Mouse (Mus musculus): ENCODE measurements around the gene Dph5. TPM values are rescaled to one million over a fixed set of nuclear protein-coding genes. Genes with fewer than 3 reads are reported as not detected.
"Not testable (repeated sequence)": the region's sequence is repeated elsewhere in the genome, so short reads cannot be mapped to it uniquely, and the experiment has no call there.

Dph5 gene
- polyA plus RNA-seq, 1 experiment, result 12.3 TPM

DNA sequence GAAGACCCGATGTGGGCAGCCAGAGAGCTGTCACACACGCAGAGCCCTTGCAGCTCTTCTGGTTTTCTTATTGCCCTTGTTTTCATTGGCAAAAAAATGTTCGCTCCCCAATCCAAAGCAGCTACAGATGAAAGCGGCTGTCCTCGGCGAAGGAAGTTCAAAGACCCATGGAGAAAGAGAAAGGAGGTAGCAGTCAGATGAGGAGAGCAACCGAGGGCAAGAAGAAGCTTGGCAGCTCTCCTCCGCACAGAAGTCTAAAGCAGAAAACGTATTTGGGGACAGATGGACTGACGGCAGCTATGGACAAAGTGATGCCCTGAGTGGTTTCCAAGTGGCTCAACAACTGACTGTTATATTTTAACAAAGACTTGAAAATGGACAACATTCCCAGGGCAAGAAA, 32.1 kb upstream of the Dph5 start:
- Histone ChIP-seq H3K27ac (ENCODE audit: control insufficient read depth, insufficient read depth, low read depth, low read length, poor library complexity) (no peak overlapping the region), H3K4me1 (ENCODE audit: control insufficient read depth, insufficient read depth, low read length) (no peaks in the 10 kb centered on the region), H3K4me3 (replicated peaks; ENCODE audit: control insufficient read depth, low read depth, low read length) (no peak overlapping the region)
- 84% methylated on average over 10 of the region's 10 CpGs for WGBS
- TF ChIP-seq CTCF (IDR thresholded peaks at IDR 0.05; ENCODE audit: control insufficient read depth, insufficient read depth, low read length) (no peak), POLR2A (IDR thresholded peaks at IDR 0.05; ENCODE audit: borderline replicate concordance, control insufficient read depth, low read depth, low read length) (no peak)

DNA sequence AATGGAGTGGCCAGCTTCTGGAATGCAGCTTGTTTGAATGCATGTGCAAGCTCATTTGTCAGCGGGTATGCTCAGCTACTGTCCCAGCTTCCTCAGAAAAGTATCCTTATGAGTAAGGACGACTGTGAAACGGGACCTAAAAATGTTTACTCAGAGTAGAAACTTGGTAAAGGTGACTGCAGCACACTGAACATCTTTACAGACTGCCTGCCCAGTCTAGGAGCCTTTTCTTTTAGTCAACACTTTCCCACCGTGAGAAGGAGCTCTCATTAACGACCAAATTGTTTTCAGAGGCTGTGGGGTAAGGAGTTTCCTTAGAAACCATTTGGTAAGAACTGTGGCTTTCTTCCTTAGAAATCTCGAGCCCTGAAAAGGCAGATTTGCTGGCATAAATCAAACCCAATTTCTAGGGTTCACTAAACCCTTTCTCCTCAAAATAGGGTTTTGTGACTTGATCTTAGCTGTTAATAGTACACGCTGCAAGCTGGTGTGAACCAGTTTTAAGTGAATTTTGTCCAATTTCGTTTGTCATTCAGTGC, 31.1 kb upstream of the Dph5 start:
- WGBS, result 49% methylated on average over 8 of the region's 8 CpGs
- H3K4me1 ChIP-seq (ENCODE audit: control insufficient read depth, insufficient read depth, low read length), result no peaks in the 10 kb centered on the region
- TF ChIP-seq CTCF (IDR thresholded peaks at IDR 0.05; ENCODE audit: control insufficient read depth, insufficient read depth, low read length), result no peak
- H3K4me3 ChIP-seq (replicated peaks; ENCODE audit: control insufficient read depth, low read depth, low read length), result no peak overlapping the region
- H3K27ac ChIP-seq (ENCODE audit: control insufficient read depth, insufficient read depth, low read depth, low read length, poor library complexity), result no peak overlapping the region

DNA sequence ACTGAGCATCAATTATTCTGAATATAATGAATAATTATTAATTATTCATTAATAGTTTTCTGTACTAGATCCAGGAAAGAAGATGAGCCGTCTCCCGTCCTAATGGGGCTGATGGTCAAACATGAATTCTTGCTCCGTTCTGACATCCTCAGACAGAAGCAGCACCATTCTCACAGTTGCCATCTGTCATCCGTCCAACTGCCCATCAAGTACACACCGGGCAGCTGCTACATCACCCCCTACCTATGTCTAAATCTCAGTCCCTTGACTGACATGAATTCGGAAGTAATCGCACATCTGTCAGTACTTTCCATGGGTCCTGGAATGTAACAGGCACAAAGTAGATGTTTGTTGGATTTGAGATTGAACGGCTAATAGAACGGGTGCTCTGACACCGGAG, 30.2 kb upstream of the Dph5 start:
- WGBS, result 91% methylated on average over 10 of the region's 10 CpGs

DNA sequence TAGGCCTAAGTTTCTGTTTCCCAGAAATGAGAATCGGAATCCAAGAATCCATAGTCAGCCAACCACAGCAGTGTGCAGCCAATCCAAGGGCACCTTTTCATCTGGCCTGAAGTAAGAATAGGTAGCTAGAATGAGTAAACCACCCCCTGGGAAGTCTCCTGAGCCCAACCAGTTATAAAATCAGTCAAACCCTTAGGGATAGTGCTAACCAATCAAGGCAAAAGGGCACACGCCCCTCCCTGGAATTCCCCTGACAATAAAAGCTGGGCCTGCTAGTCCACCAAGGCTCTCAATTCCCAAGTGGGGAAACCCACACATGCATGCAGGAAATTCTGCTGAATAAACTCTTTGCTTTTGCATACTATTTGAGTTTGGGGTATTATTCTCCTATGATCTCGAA, 28.8 kb upstream of the Dph5 start:
- Histone ChIP-seq H3K4me3 (replicated peaks; ENCODE audit: control insufficient read depth, low read depth, low read length) (no peak overlapping the region), H3K27ac (ENCODE audit: control insufficient read depth, insufficient read depth, low read depth, low read length, poor library complexity) (no peak overlapping the region), H3K4me1 (ENCODE audit: control insufficient read depth, insufficient read depth, low read length) (no peaks in the 10 kb centered on the region)
- 82% methylated on average over 3 of the region's 3 CpGs for WGBS
- TF ChIP-seq POLR2A (IDR thresholded peaks at IDR 0.05; ENCODE audit: borderline replicate concordance, control insufficient read depth, low read depth, low read length), result no peak
- no peak for TF ChIP-seq CTCF (IDR thresholded peaks at IDR 0.05; ENCODE audit: control insufficient read depth, insufficient read depth, low read length)

More for the DNA sequence above, 30.2 kb upstream of the Dph5 start:
- Histone ChIP-seq H3K27ac (ENCODE audit: control insufficient read depth, insufficient read depth, low read depth, low read length, poor library complexity) (no peak overlapping the region), H3K4me3 (replicated peaks; ENCODE audit: control insufficient read depth, low read depth, low read length) (no peak overlapping the region), H3K4me1 (ENCODE audit: control insufficient read depth, insufficient read depth, low read length) (no peaks in the 10 kb centered on the region)
- TF ChIP-seq POLR2A (IDR thresholded peaks at IDR 0.05; ENCODE audit: borderline replicate concordance, control insufficient read depth, low read depth, low read length), result no peak
- TF ChIP-seq CTCF (IDR thresholded peaks at IDR 0.05; ENCODE audit: control insufficient read depth, insufficient read depth, low read length), result no peak

DNA sequence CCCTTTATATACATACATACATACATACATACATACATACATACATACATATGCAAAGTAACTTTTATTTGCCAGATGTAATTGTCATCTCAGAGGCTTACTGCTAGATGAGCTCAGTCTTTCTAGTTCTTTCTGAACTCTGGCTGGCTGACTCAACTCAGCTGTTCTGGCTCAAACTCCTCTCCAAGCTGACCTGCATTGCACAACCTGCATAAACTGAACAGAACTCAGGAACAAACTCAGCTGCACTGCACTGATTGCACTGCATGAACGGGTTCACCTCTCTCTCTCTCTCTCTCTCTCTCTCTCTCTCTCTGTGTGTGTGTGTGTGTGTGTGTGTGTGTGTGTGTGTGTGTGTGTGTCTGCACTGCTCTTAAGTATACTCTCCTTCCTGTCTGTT, 26.9 kb upstream of the Dph5 start:
- not testable (repeated sequence) for H3K4me3 ChIP-seq (replicated peaks; ENCODE audit: control insufficient read depth, low read depth, low read length); H3K27ac ChIP-seq (ENCODE audit: control insufficient read depth, insufficient read depth, low read depth, low read length, poor library complexity); H3K4me1 ChIP-seq (ENCODE audit: control insufficient read depth, insufficient read depth, low read length)
- 68% methylated on average over 1 of the region's 1 CpGs for WGBS

DNA sequence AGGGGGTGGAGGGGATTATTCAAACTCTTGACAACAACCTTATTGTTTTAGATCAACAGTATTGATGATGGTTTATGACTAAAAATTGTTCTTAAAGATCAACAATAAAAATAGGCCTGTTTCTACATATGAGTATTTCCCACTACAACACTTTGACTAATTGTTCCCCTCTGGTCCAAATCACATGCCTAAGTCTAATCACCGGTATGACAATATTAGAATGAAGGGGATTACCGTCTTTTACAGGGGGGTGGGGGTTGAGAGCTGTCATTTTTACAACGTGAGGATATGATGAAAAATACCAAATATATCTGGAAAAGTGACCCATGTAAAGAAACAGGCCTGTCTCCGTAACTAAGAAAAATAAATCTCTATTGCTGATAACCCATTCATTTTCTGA, 24.1 kb upstream of the Dph5 start:
- TF ChIP-seq CTCF (IDR thresholded peaks at IDR 0.05; ENCODE audit: control insufficient read depth, insufficient read depth, low read length), result no peak
- no peak for TF ChIP-seq POLR2A (IDR thresholded peaks at IDR 0.05; ENCODE audit: borderline replicate concordance, control insufficient read depth, low read depth, low read length)
- Histone ChIP-seq H3K4me1 (ENCODE audit: control insufficient read depth, insufficient read depth, low read length) (no peaks in the 10 kb centered on the region), H3K4me3 (replicated peaks; ENCODE audit: control insufficient read depth, low read depth, low read length) (no peak overlapping the region), H3K27ac (ENCODE audit: control insufficient read depth, insufficient read depth, low read depth, low read length, poor library complexity) (no peak overlapping the region)
- WGBS, result 80% methylated on average over 4 of the region's 4 CpGs

DNA sequence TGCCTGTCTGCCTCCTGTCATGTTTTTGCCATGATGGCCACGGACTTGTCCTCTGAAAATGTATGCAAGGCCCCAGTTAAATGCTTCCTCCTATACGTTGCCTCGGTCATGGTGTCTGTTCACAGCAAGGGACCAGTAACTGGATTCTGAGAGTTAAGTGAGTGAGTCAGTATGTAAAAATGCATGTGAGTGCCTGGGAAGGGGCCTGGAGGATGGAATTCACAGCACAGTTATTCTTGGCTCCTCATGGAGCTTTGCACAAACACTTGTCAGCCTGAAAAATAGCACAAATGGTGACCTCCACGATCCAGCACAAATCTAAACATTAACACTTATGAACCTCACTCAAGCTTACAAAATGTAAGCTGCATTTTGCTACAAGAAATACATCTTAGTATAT, 20.5 kb upstream of the Dph5 start:
- Histone ChIP-seq H3K27ac (ENCODE audit: control insufficient read depth, insufficient read depth, low read depth, low read length, poor library complexity) (no peak overlapping the region), H3K4me1 (ENCODE audit: control insufficient read depth, insufficient read depth, low read length) (no peaks in the 10 kb centered on the region), H3K4me3 (replicated peaks; ENCODE audit: control insufficient read depth, low read depth, low read length) (no peak overlapping the region)
- WGBS, result 87% methylated on average over 4 of the region's 4 CpGs
- TF ChIP-seq POLR2A (IDR thresholded peaks at IDR 0.05; ENCODE audit: borderline replicate concordance, control insufficient read depth, low read depth, low read length) (no peak), CTCF (IDR thresholded peaks at IDR 0.05; ENCODE audit: control insufficient read depth, insufficient read depth, low read length) (no peak)

DNA sequence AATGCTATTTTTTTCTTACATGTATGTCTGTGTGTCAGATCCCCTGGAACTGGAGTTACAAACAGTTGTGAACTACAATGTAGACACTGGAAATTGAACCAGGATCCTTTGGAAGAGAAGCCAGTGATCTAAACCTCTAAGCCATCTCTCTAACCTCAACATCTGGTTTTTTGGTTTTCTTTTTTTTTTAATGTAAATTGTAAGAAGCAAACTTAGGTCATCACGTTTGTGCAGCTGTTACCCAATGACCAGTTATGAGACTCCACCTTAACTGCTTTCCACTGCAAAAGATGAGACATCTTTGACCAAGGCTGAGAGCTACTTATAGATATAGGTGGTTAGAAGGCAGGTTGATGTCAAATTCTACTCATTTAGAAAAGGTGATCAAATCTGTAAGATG, 19.7 kb upstream of the Dph5 start:
- TF ChIP-seq CTCF (IDR thresholded peaks at IDR 0.05; ENCODE audit: control insufficient read depth, insufficient read depth, low read length) (no peak), POLR2A (IDR thresholded peaks at IDR 0.05; ENCODE audit: borderline replicate concordance, control insufficient read depth, low read depth, low read length) (no peak)
- 52% methylated on average over 1 of the region's 1 CpGs for WGBS
- no peak overlapping the region for H3K4me3 ChIP-seq (replicated peaks; ENCODE audit: control insufficient read depth, low read depth, low read length)
- no peaks in the 10 kb centered on the region for H3K4me1 ChIP-seq (ENCODE audit: control insufficient read depth, insufficient read depth, low read length)
- no peak overlapping the region for H3K27ac ChIP-seq (ENCODE audit: control insufficient read depth, insufficient read depth, low read depth, low read length, poor library complexity)

DNA sequence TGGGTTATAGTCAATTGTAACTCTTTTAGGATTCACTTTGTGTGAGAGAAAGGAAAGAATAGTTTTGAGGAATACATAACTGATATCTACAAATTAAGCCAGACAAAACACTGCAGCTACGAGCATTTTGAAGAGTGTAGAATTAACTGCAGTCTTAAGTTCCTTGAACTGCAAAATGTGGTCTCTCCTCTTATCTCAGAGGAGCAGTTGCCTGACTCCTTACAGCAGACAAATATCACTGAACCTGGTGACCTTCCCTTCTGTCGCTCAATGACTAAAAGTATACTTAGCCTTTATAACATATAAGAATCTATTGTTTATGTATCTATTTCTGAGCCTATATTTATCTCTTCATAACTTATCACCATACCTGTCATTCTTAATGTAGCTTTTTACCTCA, 18.3 kb upstream of the Dph5 start:
- Histone ChIP-seq H3K4me1 (ENCODE audit: control insufficient read depth, insufficient read depth, low read length) (no peaks in the 10 kb centered on the region), H3K4me3 (replicated peaks; ENCODE audit: control insufficient read depth, low read depth, low read length) (no peak overlapping the region), H3K27ac (ENCODE audit: control insufficient read depth, insufficient read depth, low read depth, low read length, poor library complexity) (no peak overlapping the region)
- WGBS, result 26% methylated on average over 2 of the region's 2 CpGs
- TF ChIP-seq POLR2A (IDR thresholded peaks at IDR 0.05; ENCODE audit: borderline replicate concordance, control insufficient read depth, low read depth, low read length), result no peak
- TF ChIP-seq CTCF (IDR thresholded peaks at IDR 0.05; ENCODE audit: control insufficient read depth, insufficient read depth, low read length), result no peak
